Mouse (Mus musculus): ENCODE data around the gene Tnip1.

DNA sequence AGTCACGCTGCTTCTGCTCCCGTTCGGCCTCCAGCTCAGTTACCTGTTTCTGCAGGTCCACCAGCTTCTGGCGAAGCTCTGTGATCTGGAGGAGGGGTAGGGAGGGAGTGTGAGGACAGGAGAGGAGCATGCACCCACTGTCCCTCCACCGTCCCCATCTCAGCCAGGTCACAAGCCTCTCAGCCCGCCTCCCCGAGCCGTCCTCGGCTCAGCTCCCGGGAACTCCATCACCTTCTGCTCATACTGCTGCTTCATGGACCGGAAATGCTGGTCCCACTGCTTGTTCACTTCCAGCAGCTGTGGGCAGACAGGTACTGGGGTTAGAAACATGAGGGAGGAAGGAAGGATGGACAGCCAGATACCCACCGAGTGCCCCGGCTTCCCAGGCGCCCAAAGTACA is 38.6 kb downstream of the Tnip1 start:
- TF ChIP-seq CTCF (IDR thresholded peaks at IDR 0.05; ENCODE audit: insufficient read depth, low read length) (no peak), POLR2A (IDR thresholded peaks at IDR 0.05; ENCODE audit: borderline replicate concordance, extremely low read depth, low read depth, low read length) (no peak)
